Mouse (Mus musculus) heart, embryonic 13.5 days (tissue): Measurements from ENCODE around the gene Fzd4. TPM values are rescaled to one million over a fixed set of nuclear protein-coding genes. Genes with fewer than 3 reads are reported as not detected.

ENCODE experiments used
- ATAC-seq: fragments of 200-750 bp; cut with Nextera tagmentation; 2 replicates; pipeline ENCODE4 v1.8.0; 2017; ENCODE audit warnings: moderate TSS enrichment; ENCODE audit not compliant: insufficient number of reproducible peaks, low FRiP score, low TSS enrichment; ENCODE audit errors: extremely low read depth
- H3K27ac ChIP-seq: fragments of 300-500 bp; sonication (generic); replicated peaks from 2 replicates; pipeline ENCODE4 v1.5.1; 2015; ENCODE audit warnings: moderate library complexity, mild to moderate bottlenecking, inconsistent platforms
- H3K27me3 ChIP-seq: fragments of 300-500 bp; sonication (generic); replicated peaks from 2 replicates; pipeline ENCODE4 v1.6.1; 2015; ENCODE audit warnings: mild to moderate bottlenecking, inconsistent platforms
- H3K36me3 ChIP-seq: fragments of 300-500 bp; sonication (generic); 2 replicates; pipeline ENCODE4 v1.6.1; 2015; ENCODE audit warnings: mild to moderate bottlenecking, inconsistent platforms
- H3K4me1 ChIP-seq: fragments of 300-500 bp; sonication (generic); 2 replicates; pipeline ENCODE4 v1.6.1; 2015; ENCODE audit warnings: inconsistent platforms
- H3K4me2 ChIP-seq: fragments of 300-500 bp; sonication (generic); 2 replicates; pipeline ENCODE4 v1.6.1; 2015; ENCODE audit warnings: inconsistent platforms, mild to moderate bottlenecking, moderate library complexity
- H3K4me3 ChIP-seq: fragments of 300-500 bp; sonication (generic); 2 replicates; pipeline ENCODE4 v1.5.1; 2015; ENCODE audit warnings: moderate library complexity, mild to moderate bottlenecking, inconsistent platforms
- H3K9ac ChIP-seq: fragments of 300-500 bp; sonication (generic); 2 replicates; pipeline ENCODE4 v1.6.1; 2015; ENCODE audit warnings: inconsistent platforms, mild to moderate bottlenecking, moderate library complexity
- H3K9me3 ChIP-seq: fragments of 300-500 bp; sonication (generic); 2 replicates; pipeline ENCODE4 v1.6.1; 2016; ENCODE audit warnings: inconsistent platforms
- WGBS: fragments of 180-500 bp; shearing (Covaris S2); methylation state at CpG from one replicate; pipeline ENCODE4 v1.1.7; 2015; ENCODE audit warnings: mixed read lengths; 5-methylcytosine and 5-hydroxymethylcytosine counted together
- polyA plus RNA-seq: library from polyadenylated mRNA; unstranded; fragments of >200 nt; fragmentation: Nextera tagmentation; extraction: Ambion mirVana; gene quantifications from 2 replicates; pipeline ENCODE4 v1.2.1, GENCODE M21; 2015

Fzd4 gene
- polyA plus RNA-seq, 1 experiment from 2014 or later, result 6.9 TPM

GRCm38 (mm10) chr7:89417707-89418106 is 13.6 kb downstream of the Fzd4 start:
- Histone ChIP-seq H3K4me2 (peak overlapping the region; percentile 43; the same call in 1 of the 2 replicates), H3K27ac (peak overlapping the region; percentile 61; the same call in 1 of the 2 replicates), H3K9ac (no peak overlapping the region), H3K4me3 (no peak overlapping the region), H3K27me3 (no peaks in the 10 kb centered on the region), H3K36me3 (peaks cover under 1% of the 10 kb centered on the region), H3K9me3 (no peaks in the 10 kb centered on the region), H3K4me1 (peaks cover 21% of the 10 kb centered on the region)
- no peak for ATAC-seq
- WGBS, result 57% methylated on average over 2 of the region's 2 CpGs

GRCm38 (mm10) chr7:89418127-89418653 is 14.0 kb downstream of the Fzd4 start:
- no peak for ATAC-seq
- Histone ChIP-seq H3K9me3 (no peaks in the 10 kb centered on the region), H3K9ac (no peak overlapping the region; the same call in 1 of the 2 replicates), H3K36me3 (no peaks in the 10 kb centered on the region), H3K27me3 (no peaks in the 10 kb centered on the region), H3K4me1 (peaks cover 23% of the 10 kb centered on the region), H3K4me2 (peak overlapping the region; percentile 43; the same call in 1 of the 2 replicates), H3K4me3 (no peak overlapping the region), H3K27ac (peak overlapping the region; percentile 61)
- 46% methylated on average over 8 of the region's 8 CpGs for WGBS

GRCm38 (mm10) chr7:89418917-89419679 is 14.9 kb downstream of the Fzd4 start:
- peaks cover 27% of the 10 kb centered on the region for H3K4me1 ChIP-seq
- no peaks in the 10 kb centered on the region for H3K9me3 ChIP-seq
- peak overlapping the region; percentile 43; the same call in 1 of the 2 replicates for H3K4me2 ChIP-seq
- H3K27me3 ChIP-seq, result no peaks in the 10 kb centered on the region
- peak overlapping the region; percentile 61 for H3K27ac ChIP-seq
- H3K4me3 ChIP-seq, result no peak overlapping the region
- ATAC-seq, result no peak
- 35% methylated on average over 3 of the region's 3 CpGs for WGBS
- H3K9ac ChIP-seq, result no peak overlapping the region
- no peaks in the 10 kb centered on the region for H3K36me3 ChIP-seq

- Histone ChIP-seq H3K9ac (no peak overlapping the region), H3K4me1 (peaks cover 23% of the 10 kb centered on the region), H3K27me3 (no peaks in the 10 kb centered on the region), H3K4me2 (no peak overlapping the region), H3K4me3 (no peak overlapping the region), H3K9me3 (no peaks in the 10 kb centered on the region), H3K36me3 (no peaks in the 10 kb centered on the region), H3K27ac (no peak overlapping the region)
- WGBS, result 89% methylated on average over 5 of the region's 5 CpGs
- no peak for ATAC-seq
Measured at GRCm38 (mm10) chr7:89421294-89421693, 17.1 kb downstream of the Fzd4 start.

GRCm38 (mm10) chr7:89422650-89423049 is 18.5 kb downstream of the Fzd4 start:
- no peak for ATAC-seq
- H3K9me3 ChIP-seq, result no peaks in the 10 kb centered on the region
- H3K36me3 ChIP-seq, result no peaks in the 10 kb centered on the region
- no peak overlapping the region for H3K4me3 ChIP-seq
- H3K4me1 ChIP-seq, result peaks cover 15% of the 10 kb centered on the region
- no peaks in the 10 kb centered on the region for H3K27me3 ChIP-seq
- WGBS, result 39% methylated on average over 8 of the region's 8 CpGs
- H3K9ac ChIP-seq, result no peak overlapping the region
- no peak overlapping the region for H3K27ac ChIP-seq
- H3K4me2 ChIP-seq, result no peak overlapping the region

GRCm38 (mm10) chr7:89423194-89423593 is 19.0 kb downstream of the Fzd4 start:
- H3K27me3 ChIP-seq, result no peaks in the 10 kb centered on the region
- H3K4me2 ChIP-seq, result no peak overlapping the region
- H3K4me3 ChIP-seq, result no peak overlapping the region
- WGBS, result 11% methylated on average over 5 of the region's 5 CpGs
- H3K9me3 ChIP-seq, result no peaks in the 10 kb centered on the region
- no peaks in the 10 kb centered on the region for H3K36me3 ChIP-seq
- peaks cover 10% of the 10 kb centered on the region for H3K4me1 ChIP-seq
- H3K9ac ChIP-seq, result no peak overlapping the region
- no peak overlapping the region for H3K27ac ChIP-seq
- no peak; the same call in 1 of the 2 replicates for ATAC-seq

- H3K4me1 ChIP-seq, result peaks cover 6% of the 10 kb centered on the region
- H3K9ac ChIP-seq, result no peak overlapping the region
- no peak for ATAC-seq
- no peak overlapping the region for H3K4me3 ChIP-seq
- H3K27ac ChIP-seq, result no peak overlapping the region
- no peak overlapping the region for H3K4me2 ChIP-seq
- no peaks in the 10 kb centered on the region for H3K36me3 ChIP-seq
- H3K27me3 ChIP-seq, result no peaks in the 10 kb centered on the region
- WGBS, result 57% methylated on average over 8 of the region's 8 CpGs
- H3K9me3 ChIP-seq, result no peaks in the 10 kb centered on the region
Measured at GRCm38 (mm10) chr7:89423688-89424255, 19.6 kb downstream of the Fzd4 start.

- no peaks in the 10 kb centered on the region for H3K9me3 ChIP-seq
- no peak overlapping the region for H3K4me2 ChIP-seq
- no peak overlapping the region for H3K27ac ChIP-seq
- peaks cover 6% of the 10 kb centered on the region for H3K4me1 ChIP-seq
- no peak overlapping the region for H3K4me3 ChIP-seq
- H3K36me3 ChIP-seq, result no peaks in the 10 kb centered on the region
- no peak for ATAC-seq
- no peaks in the 10 kb centered on the region for H3K27me3 ChIP-seq
- 70% methylated on average over 5 of the region's 5 CpGs for WGBS
- H3K9ac ChIP-seq, result no peak overlapping the region
Measured at GRCm38 (mm10) chr7:89424659-89425058, 20.5 kb downstream of the Fzd4 start.

GRCm38 (mm10) chr7:89425803-89426725 is 21.9 kb downstream of the Fzd4 start:
- ATAC-seq, result no peak
- H3K9ac ChIP-seq, result no peak overlapping the region
- no peaks in the 10 kb centered on the region for H3K9me3 ChIP-seq
- 42% methylated on average over 11 of the region's 11 CpGs for WGBS
- H3K36me3 ChIP-seq, result no peaks in the 10 kb centered on the region
- no peak overlapping the region for H3K4me3 ChIP-seq
- H3K27me3 ChIP-seq, result no peaks in the 10 kb centered on the region
- H3K27ac ChIP-seq, result no peak overlapping the region
- H3K4me1 ChIP-seq, result peaks cover 6% of the 10 kb centered on the region
- no peak overlapping the region for H3K4me2 ChIP-seq

- no peak overlapping the region for H3K27ac ChIP-seq
- WGBS, result 26% methylated on average over 5 of the region's 5 CpGs
- H3K9me3 ChIP-seq, result no peaks in the 10 kb centered on the region
- no peak overlapping the region for H3K9ac ChIP-seq
- no peaks in the 10 kb centered on the region for H3K27me3 ChIP-seq
- H3K4me1 ChIP-seq, result peaks cover 6% of the 10 kb centered on the region
- no peaks in the 10 kb centered on the region for H3K36me3 ChIP-seq
- ATAC-seq, result no peak
- H3K4me2 ChIP-seq, result no peak overlapping the region
- H3K4me3 ChIP-seq, result no peak overlapping the region
Measured at GRCm38 (mm10) chr7:89427101-89427500, 22.9 kb downstream of the Fzd4 start.

GRCm38 (mm10) chr7:89428804-89429203 is 24.6 kb downstream of the Fzd4 start:
- H3K9me3 ChIP-seq, result no peaks in the 10 kb centered on the region
- no peaks in the 10 kb centered on the region for H3K36me3 ChIP-seq
- H3K27me3 ChIP-seq, result no peaks in the 10 kb centered on the region
- H3K4me2 ChIP-seq, result no peak overlapping the region
- H3K4me1 ChIP-seq, result peaks cover 10% of the 10 kb centered on the region
- ATAC-seq, result no peak
- no peak overlapping the region for H3K9ac ChIP-seq
- no peak overlapping the region for H3K27ac ChIP-seq
- 46% methylated on average over 5 of the region's 5 CpGs for WGBS
- no peak overlapping the region for H3K4me3 ChIP-seq
